Mouse (Mus musculus) gastrocnemius, postnatal 36 days (tissue): Measurements from ENCODE around the gene Borcs7. TPM values are rescaled to one million over a fixed set of nuclear protein-coding genes. Genes with fewer than 3 reads are reported as not detected.

Source experiments
- DNase-seq, 2 experiments: peaks; one replicate each; pipeline ENCODE4 v3.0.0; 2022
- intact Hi-C: fragments of 180-260 bp; cut with DNase I; formaldehyde crosslinking; loops from one replicate; pipeline ENCODE4 v1.15.1; 2025
- long read RNA-seq, 2 experiments: library from polyadenylated mRNA; stranded (forward); transcript quantifications; one replicate each; pipeline ENCODE4 v2.0.0; 2021
- total RNA-seq, 2 experiments: library from RNA; stranded (reverse); gene quantifications; 2 replicates each; pipeline ENCODE4 v1.2.3; 2021

Gene Borcs7
- total RNA-seq, result 10 to 100 TPM; 11.9 to 12.9 TPM
- long read RNA-seq, experiment 1, transcript Borcs7-201 (5 exons, 2,176 nt), result major isoform, 55 of 66 reads
- long read RNA-seq, experiment 1, partial matches to known transcripts, result 1 of 66 reads
- long read RNA-seq, experiment 1, other reads (novel, unspliced or antisense), result 10 of 66 reads
- long read RNA-seq, experiment 2, transcript Borcs7-201 (5 exons, 2,176 nt), result major isoform, 71 of 84 reads
- long read RNA-seq, experiment 2, partial matches to known transcripts, result 0 of 84 reads
- long read RNA-seq, experiment 2, other reads (novel, unspliced or antisense), result 13 of 84 reads

GRCm38 (mm10) chr19:46689460-46690372 lies at the start of gene Borcs7:
Gene Borcs7 (plus strand): TSS chr19:46689906.
- intact Hi-C loops, result no loop called here
- DNase-seq, result peak; percentile 78 to 84

DNA sequence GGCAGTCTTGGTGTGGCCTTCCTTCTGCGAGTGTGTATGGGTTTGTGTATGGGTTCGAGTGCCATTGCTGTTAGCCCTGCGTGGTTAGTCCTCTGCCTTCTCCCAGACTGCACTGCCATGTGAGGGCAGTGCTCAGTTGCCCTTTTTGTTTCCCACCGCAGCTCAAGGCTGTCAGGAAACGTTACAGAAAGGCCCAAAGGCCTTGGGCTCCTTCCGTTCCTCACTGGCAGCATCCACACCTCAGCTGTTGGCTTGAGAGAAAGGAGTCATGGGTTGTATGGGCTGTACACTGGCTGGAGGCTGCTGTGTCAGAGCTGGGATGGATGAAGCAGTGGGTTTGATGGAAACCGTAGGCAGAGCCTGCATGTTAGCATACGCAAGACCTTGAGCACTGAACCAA lies 48.9 kb upstream of the Borcs7 start:
- no peak for DNase-seq
- intact Hi-C loops, result no loop called here

DNA sequence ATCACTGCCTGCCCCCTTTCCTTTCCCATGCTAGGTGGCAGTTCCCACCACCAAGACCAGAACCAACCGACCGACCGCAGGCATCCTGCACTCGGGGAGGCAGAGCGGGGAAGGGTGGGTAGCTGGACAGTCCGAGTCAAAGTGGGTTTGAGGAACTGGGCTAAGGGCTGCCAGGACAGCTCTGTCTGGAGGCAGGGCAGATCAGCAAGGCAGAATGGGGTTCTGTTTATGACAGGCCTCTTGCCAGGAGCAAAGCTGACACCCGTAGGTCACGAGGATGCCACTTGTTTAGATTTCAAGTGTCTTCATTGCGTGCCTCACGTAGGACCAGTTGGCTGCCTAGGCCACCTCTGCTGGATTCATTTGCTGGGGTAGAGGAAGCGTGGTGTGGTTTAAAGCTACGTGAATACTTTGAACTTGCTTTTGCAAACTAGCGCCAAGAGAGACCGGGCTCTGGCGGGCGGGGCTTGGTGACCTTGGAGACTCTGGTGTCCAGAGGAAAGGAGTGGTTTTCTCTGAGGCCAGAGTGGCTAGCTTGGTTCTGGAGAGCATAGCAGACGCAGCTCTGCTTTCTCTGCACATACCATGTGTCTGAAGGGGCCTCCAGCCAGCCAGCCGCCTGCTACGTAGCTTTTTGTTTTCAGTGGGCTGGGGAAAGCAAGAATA lies 48.2 kb upstream of the Borcs7 start:
- peak; percentile 67 to 71 for DNase-seq
- intact Hi-C loops, result no loop called here

DNA sequence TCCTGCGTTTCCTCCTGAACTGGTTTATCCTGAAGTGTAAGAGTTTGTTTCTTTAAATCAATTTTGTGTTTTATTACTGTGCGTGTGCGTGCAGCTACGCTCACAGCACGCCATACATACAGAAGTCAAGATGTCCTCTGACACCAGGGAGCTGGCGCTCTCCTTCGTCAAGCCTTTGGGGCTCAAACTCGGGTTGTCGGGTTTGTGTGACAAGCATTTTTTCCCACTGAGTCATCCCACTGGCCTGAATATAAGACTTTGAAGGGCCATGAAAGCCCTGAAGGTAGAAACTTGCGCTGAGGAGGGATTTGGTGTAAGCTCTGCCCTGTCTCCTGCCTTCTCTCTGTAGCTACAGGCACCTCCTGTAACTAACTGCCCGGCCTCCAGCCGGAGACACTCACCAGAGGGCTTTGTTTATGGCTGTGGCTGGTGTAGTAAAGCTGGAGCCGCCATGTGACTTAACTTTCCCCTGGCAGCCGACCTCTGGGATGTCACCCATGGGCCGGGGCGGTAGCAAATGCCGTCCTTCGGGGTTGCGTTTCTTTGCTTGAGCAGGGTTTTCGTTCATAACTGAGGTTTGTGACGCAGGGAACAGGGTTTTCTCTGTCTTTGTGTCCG lies 47.5 kb upstream of the Borcs7 start:
- DNase-seq, result no peak

GRCm38 (mm10) chr19:46643236-46643635 lies 46.5 kb upstream of the Borcs7 start:
- no peak for DNase-seq
- intact Hi-C loops, result no loop called here

More for the DNA sequence above, 47.5 kb upstream of the Borcs7 start:
- intact Hi-C loops, result no loop called here

DNA sequence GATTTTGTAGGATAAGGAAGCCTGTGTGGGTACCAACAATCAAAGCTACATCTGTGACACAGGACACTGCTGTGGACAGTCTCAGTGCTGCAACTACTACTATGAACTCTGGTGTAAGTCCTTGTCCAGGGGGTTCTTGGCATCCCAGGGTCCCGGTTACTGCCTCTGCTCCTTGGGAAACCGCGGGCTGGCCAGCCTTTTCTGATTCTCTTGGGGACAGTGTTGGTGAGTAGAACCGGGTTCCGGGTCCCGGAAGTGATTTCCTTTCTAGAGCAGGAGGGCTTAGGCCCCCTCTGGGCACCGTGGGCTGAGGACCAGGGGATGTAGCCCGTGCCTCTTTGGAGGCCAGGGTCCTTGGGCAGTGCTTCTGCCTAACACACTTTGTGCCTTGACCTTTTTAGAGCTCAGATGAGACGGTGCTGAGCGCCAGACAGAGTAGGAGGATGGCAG lies 45.3 kb upstream of the Borcs7 start:
- intact Hi-C loops, result no loop called here

GRCm38 (mm10) chr19:46644793-46645602 lies 44.7 kb upstream of the Borcs7 start:
- intact Hi-C loops, result loop anchor here (5.0 kb wide), 1 partner anchor 38 kb away; no protein-coding TSS in a partner anchor
- DNase-seq, result peak; percentile 45 to 53

More for the DNA sequence above, 45.3 kb upstream of the Borcs7 start:
- no peak for DNase-seq

GRCm38 (mm10) chr19:46646041-46646481 lies 43.6 kb upstream of the Borcs7 start:
- DNase-seq, result peak in 1 of 2 experiments; percentile 37
- intact Hi-C loops, result loop anchor here (5.0 kb wide), 1 partner anchor 39 kb away; no protein-coding TSS in a partner anchor

- intact Hi-C loops, result loop anchor here (5.0 kb wide), 1 partner anchor 40 kb away; no protein-coding TSS in a partner anchor
- DNase-seq, result no peak
Measured at GRCm38 (mm10) chr19:46647254-46647653, 42.5 kb upstream of the Borcs7 start.

DNA sequence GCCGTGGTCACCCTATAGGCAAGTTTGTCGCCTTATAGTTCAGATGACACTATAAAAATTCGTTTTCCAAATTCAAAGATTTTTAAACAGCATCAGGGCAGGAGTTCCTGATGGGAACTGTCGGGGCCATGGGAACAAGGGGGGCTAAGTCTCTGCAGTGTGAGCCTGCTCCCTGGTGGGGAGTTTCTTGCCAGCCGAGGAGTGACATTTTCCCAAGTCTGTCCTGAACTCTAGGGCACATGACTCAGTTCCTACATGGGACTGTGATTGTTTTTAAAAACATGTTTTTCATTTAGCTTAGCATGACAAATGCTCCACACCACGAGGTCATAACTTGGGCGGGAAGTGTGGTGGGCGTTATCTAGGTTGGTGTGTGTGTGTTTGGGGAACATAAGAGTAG lies 41.9 kb upstream of the Borcs7 start:
- intact Hi-C loops, result loop anchor here (5.0 kb wide), 1 partner anchor 41 kb away; no protein-coding TSS in a partner anchor
- DNase-seq, result no peak

GRCm38 (mm10) chr19:46648565-46648964 lies 41.1 kb upstream of the Borcs7 start:
- DNase-seq, result no peak
- intact Hi-C loops, result loop anchor here (5.0 kb wide), 1 partner anchor 41 kb away; no protein-coding TSS in a partner anchor

- no peak for DNase-seq
- intact Hi-C loops, result no loop called here
Measured at GRCm38 (mm10) chr19:46653188-46653587, 36.5 kb upstream of the Borcs7 start.

DNA sequence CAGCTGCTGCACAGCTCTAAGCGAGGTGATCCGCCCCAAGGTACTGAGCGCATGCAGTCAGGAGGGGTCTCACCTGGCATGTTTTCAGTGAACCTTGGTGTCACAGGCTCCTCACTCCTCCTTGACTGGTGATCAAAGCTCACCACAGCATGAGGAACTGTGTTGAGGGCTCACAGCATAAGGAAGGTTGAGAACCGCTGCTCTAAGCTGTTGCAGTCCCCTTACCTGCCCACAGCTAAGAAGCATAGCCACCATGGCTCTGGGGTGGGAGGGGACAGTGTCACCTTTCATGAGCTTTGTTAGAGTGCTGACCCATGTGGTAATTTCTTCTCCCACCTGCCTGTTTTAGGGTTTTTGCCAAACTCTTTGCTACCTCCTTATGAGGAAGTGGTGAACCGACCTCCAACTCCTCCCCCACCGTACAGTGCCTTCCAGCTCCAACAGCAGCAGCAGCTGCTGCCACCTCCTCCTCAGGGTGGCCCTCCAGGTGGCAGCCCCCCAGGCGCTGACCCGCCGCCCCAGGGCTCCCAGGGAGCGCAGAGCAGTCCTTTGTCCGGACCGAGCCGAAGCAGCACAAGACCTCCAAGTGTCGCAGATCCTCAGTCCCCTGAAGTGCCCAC lies 36.0 kb upstream of the Borcs7 start:
- no peak for DNase-seq
- intact Hi-C loops, result no loop called here

- intact Hi-C loops, result no loop called here
- DNase-seq, result peak in 1 of 2 experiments; percentile 12
Measured at GRCm38 (mm10) chr19:46655626-46656025, 34.1 kb upstream of the Borcs7 start.

DNA sequence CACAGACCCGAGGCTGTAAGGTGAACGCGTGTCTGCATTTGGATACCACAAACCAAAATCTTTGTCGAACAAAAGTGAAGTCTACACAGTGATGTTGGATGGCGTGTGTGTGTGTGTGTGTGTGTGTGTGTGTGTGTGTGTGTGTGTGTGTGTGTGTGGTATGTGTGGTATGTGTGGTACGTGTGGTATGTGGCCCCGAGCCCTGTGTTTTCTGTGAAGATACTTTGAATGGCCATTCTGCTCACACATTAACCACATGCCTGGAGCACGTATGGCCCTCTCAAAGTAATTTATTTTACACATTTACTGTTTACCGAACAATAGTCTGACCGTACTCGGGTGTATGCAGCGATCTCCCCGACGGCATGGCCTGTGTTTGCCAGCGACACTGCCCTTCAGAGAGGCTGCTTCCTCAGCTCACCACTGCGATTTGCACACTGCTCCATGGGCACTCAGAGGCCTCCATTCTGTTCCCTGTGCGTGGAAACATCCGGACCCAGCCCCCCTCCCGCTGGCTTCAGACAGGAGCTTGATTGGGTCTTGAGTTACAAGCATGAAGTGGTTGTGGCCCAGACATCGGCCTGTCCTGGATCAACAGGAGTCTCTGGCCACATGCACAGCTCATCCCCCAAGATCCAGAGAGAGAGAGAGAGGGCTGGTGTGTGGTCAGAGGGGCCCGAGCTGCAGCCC lies 33.4 kb upstream of the Borcs7 start:
- DNase-seq, result peak in 1 of 2 experiments; percentile 12
- intact Hi-C loops, result no loop called here

DNA sequence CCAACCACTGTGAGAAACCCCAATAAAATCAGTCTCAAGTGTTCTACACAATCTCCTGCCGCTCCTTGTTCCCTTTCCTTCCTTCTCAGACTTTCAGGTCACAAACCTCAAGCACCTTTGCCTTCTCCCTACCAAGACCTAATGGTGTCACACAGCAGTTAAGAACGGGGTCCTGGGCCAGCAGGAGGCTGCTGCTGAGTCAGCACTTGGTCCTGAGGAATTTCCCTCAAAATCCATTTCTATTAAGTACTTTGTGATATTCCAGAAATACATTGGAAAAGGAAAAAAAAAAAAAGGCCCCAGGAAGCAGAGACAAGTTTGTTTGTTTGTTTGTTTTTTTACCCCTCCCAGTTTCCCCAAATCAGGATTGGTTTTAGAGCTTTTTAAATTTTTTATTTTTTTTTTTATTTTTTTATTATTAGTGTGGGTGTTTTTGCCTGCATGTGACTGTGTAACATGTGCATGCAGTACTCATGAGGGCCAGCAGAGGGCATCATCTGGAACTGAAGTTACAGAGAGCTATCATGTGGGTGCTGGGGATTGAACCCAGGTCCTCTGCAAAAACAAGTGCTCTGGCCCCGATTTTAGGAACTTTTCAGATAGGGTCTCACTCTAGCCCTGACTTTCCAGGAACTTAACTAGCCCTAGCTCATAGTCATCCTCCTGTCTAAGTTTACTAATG lies 32.2 kb upstream of the Borcs7 start:
- intact Hi-C loops, result no loop called here

GRCm38 (mm10) chr19:46658348-46658747 lies 31.4 kb upstream of the Borcs7 start:
- no peak for DNase-seq
- intact Hi-C loops, result no loop called here

More for the DNA sequence above, 32.2 kb upstream of the Borcs7 start:
- DNase-seq, result peak in 1 of 2 experiments; percentile 12
